Comparison of ENCODE assay signal across 8 mouse cellular contexts in genomic region chr11:68982639-68983369, GRCm38 (mm10). TPM values are rescaled to one million over a fixed set of nuclear protein-coding genes. Genes with fewer than 3 reads are reported as not detected.
DNase-seq lines count a peak whose midpoint lies in the region; ATAC-seq and TF ChIP-seq lines count a peak whose summit lies in the region.

No protein-coding gene starts in this region.

- TF ChIP-seq POLR2A in cortical plate, adult 2 months (IDR thresholded peaks at IDR 0.05; ENCODE audit: extremely low read depth, insufficient read depth, low read length), result no peak

- H3K4me2 ChIP-seq in kidney, embryonic 15.5 days, result no peak overlapping the region
- no peak overlapping the region for H3K4me2 ChIP-seq in liver, embryonic 13.5 days

- WGBS in kidney, embryonic 15.5 days, result 23% methylated on average over 4 of the region's 4 CpGs
- 17% methylated on average over 4 of the region's 4 CpGs for WGBS in liver, embryonic 13.5 days (ENCODE audit: insufficient replicate concordance)

- peak; percentile 89 for TF ChIP-seq CTCF in cortical plate, adult 2 months (IDR thresholded peaks at IDR 0.05; ENCODE audit: extremely low read depth, insufficient read depth, low read length)

- no peak overlapping the region for H3K4me3 ChIP-seq in cortical plate, adult 2 months (ENCODE audit: insufficient read depth, low read length)
- no peak overlapping the region for H3K4me3 ChIP-seq in kidney, embryonic 15.5 days (replicated peaks)
- no peak overlapping the region for H3K4me3 ChIP-seq in liver, embryonic 13.5 days (replicated peaks)

- no peak overlapping the region for H3K27ac ChIP-seq in cortical plate, adult 2 months (ENCODE audit: insufficient read depth, low read length)
- no peak overlapping the region for H3K27ac ChIP-seq in kidney, embryonic 15.5 days
- H3K27ac ChIP-seq in liver, embryonic 13.5 days, result 0 out of 2 replicates have a peak overlapping the region, but pooled peaks have one; percentile 3

- DNase-seq in 416B (ENCODE audit: low read depth) (peak; percentile 81), WW6 (ENCODE audit: low read depth, low spot score) (peak; percentile 71)
- peak; percentile 73 for DNase-seq in gonadal fat pad, adult 2 months (ENCODE audit: low read depth)
- peak; percentile 48 for DNase-seq in liver, embryonic 13.5 days
- DNase-seq in ovary, adult 18-20 months (ENCODE audit: low spot score), result peak; percentile 41
- peak; percentile 60 to 80 for DNase-seq in thymus, postnatal 10 days (ENCODE audit: low spot score in 2 of 2)

- no peaks in the 10 kb centered on the region for H3K27me3 ChIP-seq in kidney, embryonic 15.5 days
- H3K27me3 ChIP-seq in liver, embryonic 13.5 days, result no peaks in the 10 kb centered on the region

- no peaks in the 10 kb centered on the region for H3K9me3 ChIP-seq in kidney, embryonic 15.5 days (replicated peaks)
- no peaks in the 10 kb centered on the region for H3K9me3 ChIP-seq in liver, embryonic 13.5 days (replicated peaks)

- no peak overlapping the region for H3K9ac ChIP-seq in kidney, embryonic 15.5 days
- H3K9ac ChIP-seq in liver, embryonic 13.5 days, result no peak overlapping the region

- no peaks in the 10 kb centered on the region for H3K4me1 ChIP-seq in cortical plate, adult 2 months (ENCODE audit: control insufficient read depth, insufficient read depth, low read length)
- H3K4me1 ChIP-seq in kidney, embryonic 15.5 days, result no peaks in the 10 kb centered on the region
- peaks cover 10% of the 10 kb centered on the region for H3K4me1 ChIP-seq in liver, embryonic 13.5 days (replicated peaks)

- peaks cover 19% of the 10 kb centered on the region for H3K36me3 ChIP-seq in kidney, embryonic 15.5 days
- peaks cover 19% of the 10 kb centered on the region for H3K36me3 ChIP-seq in liver, embryonic 13.5 days

- ATAC-seq in kidney, embryonic 15.5 days (replicated peaks; ENCODE audit: low FRiP score), result 0 out of 2 replicates have a peak, but pooled peaks have one; percentile 18
- no peak for ATAC-seq in liver, embryonic 13.5 days (ENCODE audit: low read depth)

RNA-seq across cellular contexts. Expression of gene Rangrf, which starts 7.8 kb away (rescaled TPM):
- 33.8 and 37.5 TPM in 2 replicates for polyA plus RNA-seq in cortical plate, adult 2 months (2012; rRNA removed)
- 31.1 and 40.2 TPM in 2 replicates for polyA plus RNA-seq in gonadal fat pad, adult 2 months (2012; rRNA removed)
- 63.4 and 67.7 TPM in 2 replicates for polyA plus RNA-seq in kidney, embryonic 15.5 days (2015; fragmentation: Nextera tagmentation; extraction: Ambion mirVana)
- 52.4 and 53.5 TPM in 2 replicates for polyA plus RNA-seq in liver, embryonic 13.5 days (2015; fragmentation: Nextera tagmentation; extraction: Ambion mirVana)

RNA-seq across cellular contexts. Expression of gene Slc25a35, which starts 14.9 kb away (rescaled TPM):
- polyA plus RNA-seq in cortical plate, adult 2 months (2012; rRNA removed), result 12.2 and 12.8 TPM in 2 replicates
- 69.9 and 77.5 TPM in 2 replicates for polyA plus RNA-seq in gonadal fat pad, adult 2 months (2012; rRNA removed)
- 4.8 and 5.0 TPM in 2 replicates for polyA plus RNA-seq in kidney, embryonic 15.5 days (2015; fragmentation: Nextera tagmentation; extraction: Ambion mirVana)
- polyA plus RNA-seq in liver, embryonic 13.5 days (2015; fragmentation: Nextera tagmentation; extraction: Ambion mirVana), result 0.47 and 0.57 TPM in 2 replicates

RNA-seq across cellular contexts. Expression of gene Pfas, which starts 25.5 kb away (rescaled TPM):
- polyA plus RNA-seq in cortical plate, adult 2 months (2012; rRNA removed), result 17.6 and 20.9 TPM in 2 replicates
- 16.2 and 17.7 TPM in 2 replicates for polyA plus RNA-seq in gonadal fat pad, adult 2 months (2012; rRNA removed)
- polyA plus RNA-seq in kidney, embryonic 15.5 days (2015; fragmentation: Nextera tagmentation; extraction: Ambion mirVana), result 43.9 and 45.9 TPM in 2 replicates
- 32.4 and 33.2 TPM in 2 replicates for polyA plus RNA-seq in liver, embryonic 13.5 days (2015; fragmentation: Nextera tagmentation; extraction: Ambion mirVana)

RNA-seq across cellular contexts. Expression of gene Arhgef15, which starts 25.5 kb away (rescaled TPM):
- 27.5 and 32.5 TPM in 2 replicates for polyA plus RNA-seq in cortical plate, adult 2 months (2012; rRNA removed)
- 32.3 and 33.0 TPM in 2 replicates for polyA plus RNA-seq in gonadal fat pad, adult 2 months (2012; rRNA removed)
- 15.8 and 19.6 TPM in 2 replicates for polyA plus RNA-seq in kidney, embryonic 15.5 days (2015; fragmentation: Nextera tagmentation; extraction: Ambion mirVana)
- 1.4 and 1.5 TPM in 2 replicates for polyA plus RNA-seq in liver, embryonic 13.5 days (2015; fragmentation: Nextera tagmentation; extraction: Ambion mirVana)

RNA-seq across cellular contexts. Expression of gene Ctc1, which starts 32.9 kb away (rescaled TPM):
- 47.0 and 50.0 TPM in 2 replicates for polyA plus RNA-seq in cortical plate, adult 2 months (2012; rRNA removed)
- polyA plus RNA-seq in gonadal fat pad, adult 2 months (2012; rRNA removed), result 38.6 and 39.8 TPM in 2 replicates
- 50.6 and 72.7 TPM in 2 replicates for polyA plus RNA-seq in kidney, embryonic 15.5 days (2015; fragmentation: Nextera tagmentation; extraction: Ambion mirVana)
- 16.9 and 20.3 TPM in 2 replicates for polyA plus RNA-seq in liver, embryonic 13.5 days (2015; fragmentation: Nextera tagmentation; extraction: Ambion mirVana)
